Mouse (Mus musculus) cerebellum, postnatal 4 days (tissue): ENCODE data around the gene Lrrc10b.

ENCODE experiments used
- DNase-seq, 2 experiments: peaks; one replicate each; pipeline ENCODE4 v3.0.0; 2022; ENCODE audit warnings: low spot score in 2 of 2, mixed read lengths in 1 of 2

Lrrc10b gene

DNA sequence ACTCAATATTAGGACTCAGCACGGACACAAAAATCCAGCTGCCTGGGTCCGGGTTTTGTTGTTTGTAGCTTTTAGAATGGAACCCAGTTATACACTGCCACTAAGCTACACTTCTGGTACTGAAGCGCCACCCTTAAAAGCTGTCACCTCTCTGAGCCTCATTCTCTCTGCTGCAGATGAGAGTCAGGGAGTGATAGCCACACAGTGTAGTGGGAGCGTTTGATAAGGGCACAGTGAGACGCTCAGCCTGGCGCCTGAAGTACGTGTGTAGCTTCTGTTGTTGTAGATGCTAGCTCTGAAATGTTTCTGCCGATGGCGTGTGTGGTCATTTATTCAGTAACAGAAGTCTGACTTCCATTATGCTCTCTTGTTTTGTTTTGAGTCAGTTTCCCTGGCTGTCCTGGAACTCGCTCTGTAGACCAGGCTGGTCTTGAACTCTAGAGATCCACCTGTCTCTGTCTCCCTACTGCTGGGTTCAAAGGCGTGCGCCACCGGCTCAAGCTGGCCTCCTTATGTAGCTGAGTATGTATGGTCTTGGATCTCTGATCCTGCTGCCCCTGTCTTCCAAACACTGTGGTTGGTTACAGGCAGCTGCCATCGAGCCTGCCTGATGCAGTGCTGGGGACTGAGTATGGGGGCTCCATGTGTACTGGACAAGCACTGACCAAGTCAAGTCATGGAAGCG, 12.4 kb downstream of the Lrrc10b start:
- DNase-seq: no peak

DNA sequence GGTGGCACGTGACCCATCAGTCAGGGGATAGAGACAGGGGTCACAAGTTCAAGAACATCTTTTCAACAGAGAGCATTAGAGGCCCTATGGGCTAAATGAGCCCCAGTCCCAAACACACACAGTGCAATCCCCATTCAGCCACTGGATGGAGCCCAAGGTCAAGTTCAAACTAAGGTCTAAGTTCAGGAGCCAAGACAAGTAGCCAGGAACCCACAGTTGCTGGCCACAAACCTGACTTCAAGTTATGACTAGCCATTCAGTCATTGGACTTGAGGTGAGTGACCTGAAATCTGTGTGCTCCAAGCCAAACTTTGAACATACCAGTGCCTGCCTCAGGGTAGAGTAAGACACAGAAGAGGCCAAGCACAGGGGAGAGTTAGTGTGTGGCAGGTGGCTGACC, 19.8 kb downstream of the Lrrc10b start:
- no peak for DNase-seq

DNA sequence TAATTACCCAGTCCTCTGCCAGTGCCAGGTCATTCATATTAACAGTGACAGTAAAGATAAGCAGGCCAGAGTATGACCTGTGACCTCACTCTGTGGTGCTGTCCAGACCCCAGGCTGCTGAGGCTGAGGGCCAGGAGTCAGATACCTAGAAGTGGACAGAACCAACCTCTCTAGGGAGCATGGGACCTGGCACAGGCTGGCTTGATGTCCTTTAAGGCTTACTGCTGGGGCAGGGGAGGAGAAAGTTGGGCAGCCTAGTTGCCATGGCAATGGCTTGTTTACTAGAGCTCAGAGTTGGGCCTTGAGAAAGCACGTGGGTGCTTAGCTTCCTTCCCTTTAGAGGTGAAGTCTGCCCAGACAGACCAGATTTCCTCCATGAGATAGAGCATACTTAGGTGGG, 20.5 kb downstream of the Lrrc10b start:
- DNase-seq: no peak

DNA sequence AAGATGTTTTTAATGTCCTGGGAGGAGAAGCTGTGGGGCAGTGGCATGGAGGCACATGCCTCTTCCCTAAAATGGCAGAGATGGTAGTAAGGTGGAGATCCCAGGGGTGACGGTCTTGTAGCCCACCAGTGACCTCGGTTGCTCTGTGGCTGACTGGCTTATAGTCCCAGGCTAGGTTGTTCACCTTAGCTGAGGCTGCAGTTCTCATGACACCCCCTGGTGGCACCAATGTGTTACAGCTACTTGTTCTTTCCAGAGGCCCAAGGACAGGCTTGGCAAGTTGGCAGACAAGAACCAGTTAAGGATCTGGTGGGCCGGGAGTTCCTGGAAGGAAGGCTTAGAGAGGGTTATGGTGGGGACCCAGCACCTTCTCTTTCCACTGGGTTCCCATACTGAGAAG, 21.4 kb downstream of the Lrrc10b start:
- DNase-seq: peak; percentile 49 to 73

DNA sequence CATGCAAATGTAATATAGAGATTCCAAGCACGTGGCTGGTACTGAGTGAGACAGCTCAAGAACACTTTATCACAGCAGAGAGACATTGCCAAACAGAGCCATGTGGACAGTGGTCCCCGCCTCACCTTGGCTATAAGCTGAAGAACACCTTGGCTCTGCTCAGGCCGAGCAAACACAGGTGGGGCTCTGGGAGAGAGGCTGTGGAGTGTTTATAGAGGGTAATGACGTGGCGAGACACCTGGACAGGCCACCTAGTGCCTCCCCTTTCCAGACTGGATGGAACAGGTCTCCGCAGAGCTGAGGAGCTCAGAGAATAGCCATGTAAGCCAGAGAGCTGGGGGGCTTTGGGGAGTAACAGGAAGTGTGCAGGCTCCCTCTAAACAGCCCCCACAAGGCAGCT, 22.3 kb downstream of the Lrrc10b start:
- DNase-seq: no peak

DNA sequence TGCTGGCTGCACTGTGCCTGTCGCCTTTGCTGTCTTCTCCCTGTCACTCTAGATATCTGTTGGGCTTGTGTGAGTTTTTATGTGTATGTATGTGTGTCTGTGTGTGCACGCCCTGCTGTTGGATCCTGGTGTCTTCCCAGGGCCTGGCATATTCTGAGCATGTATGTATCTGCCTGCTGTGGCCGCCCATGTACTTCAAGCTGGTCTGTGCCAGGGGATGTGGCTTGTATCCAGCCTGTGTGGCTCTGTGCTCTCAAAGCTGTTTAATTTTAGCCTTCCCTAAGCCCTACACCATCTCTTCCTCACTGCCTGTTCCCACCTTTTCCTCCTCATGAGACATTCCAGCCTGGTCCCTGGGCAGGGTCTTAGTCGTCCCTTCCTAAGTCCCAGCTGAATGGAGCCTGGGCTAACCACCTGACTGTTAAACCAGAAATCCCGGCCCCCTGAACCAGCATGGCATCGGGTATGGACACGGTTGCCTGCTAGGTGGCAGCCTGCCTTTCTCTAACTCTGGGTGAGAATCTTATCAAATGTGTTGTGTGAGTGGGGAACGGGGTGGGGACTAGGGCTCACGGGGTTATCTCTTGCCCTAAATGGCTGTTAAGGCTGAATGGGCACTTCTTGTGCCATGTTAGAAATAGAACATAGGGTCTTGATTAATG, 23.3 kb downstream of the Lrrc10b start:
- DNase-seq: no peak

DNA sequence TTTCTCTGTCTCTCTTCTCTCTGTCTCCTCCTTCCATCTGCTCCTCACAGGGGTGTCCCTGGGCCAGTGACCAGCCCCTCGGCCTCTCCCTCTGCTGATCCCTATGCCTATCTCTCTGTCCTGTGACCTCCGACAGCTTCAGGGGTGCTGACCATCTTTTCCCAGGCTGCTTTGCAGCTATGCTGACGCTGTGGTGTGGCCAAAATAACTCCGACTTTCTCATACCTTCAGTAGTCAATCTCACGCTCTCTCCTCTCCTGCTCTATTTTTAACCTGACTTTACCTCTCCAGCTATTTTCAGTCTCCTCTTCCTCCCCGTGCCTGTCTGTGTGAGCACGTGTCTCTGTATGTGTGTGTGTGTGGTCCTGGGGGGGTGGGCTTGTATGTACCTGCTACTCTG, 24.0 kb downstream of the Lrrc10b start:
- no peak for DNase-seq

DNA sequence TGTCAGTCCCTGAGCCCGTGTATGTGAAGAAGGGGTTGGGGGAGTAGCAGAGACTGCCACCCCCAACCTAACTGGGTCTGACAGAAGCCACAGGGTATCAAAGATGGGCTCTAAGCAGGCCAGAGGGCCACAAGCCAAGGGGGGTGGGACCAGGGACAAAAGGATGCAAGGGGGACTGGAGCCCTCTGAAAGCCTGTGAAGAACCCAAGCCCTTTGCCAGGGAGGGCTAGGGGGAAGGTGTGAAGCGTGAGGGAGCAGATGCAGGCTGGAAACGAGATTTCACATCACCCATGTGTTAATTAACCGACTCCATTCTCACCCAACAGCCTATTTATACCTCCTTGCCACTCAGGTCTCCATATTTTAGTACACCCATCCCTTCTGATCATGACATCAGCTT, 25.4 kb downstream of the Lrrc10b start:
- DNase-seq: no peak

DNA sequence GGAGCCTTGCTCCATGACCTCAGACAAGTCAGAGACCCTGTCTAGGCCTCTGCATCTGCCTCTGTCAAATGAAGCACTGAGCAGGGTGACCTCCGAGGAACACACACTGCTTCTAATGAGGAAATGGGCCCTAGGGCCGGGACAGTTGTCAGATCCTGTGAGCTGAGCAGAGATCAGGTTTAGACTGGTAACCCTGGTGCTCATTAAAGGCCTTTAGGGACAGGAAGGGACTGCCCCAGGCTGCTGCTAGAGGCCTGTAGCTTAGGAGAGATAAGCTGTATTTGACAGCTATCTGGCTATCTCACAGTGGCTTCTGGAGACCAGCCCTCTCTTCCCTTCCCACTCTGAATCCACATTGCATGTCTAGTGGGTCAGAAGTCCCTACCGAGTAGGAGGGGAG, 25.9 kb downstream of the Lrrc10b start:
- DNase-seq: no peak

DNA sequence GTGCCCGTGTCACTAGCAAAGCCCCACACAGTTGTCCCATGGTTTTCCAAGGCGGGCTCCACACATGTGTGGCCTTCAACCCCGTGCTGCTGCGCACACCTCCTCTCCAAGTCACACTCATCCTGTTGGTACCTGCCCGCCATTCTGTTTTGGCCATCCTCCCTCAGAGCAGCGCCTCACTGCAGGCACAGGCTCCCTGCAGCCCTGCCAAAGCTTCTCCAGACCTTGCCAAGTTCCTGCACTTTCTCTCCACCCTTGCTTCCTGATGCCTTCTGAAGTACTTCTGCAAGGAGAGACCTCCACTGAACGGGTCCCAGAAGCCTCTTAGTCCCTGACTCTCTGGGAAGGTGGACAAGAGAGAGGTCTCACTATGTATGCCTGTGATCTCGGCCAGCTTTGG, 27.9 kb downstream of the Lrrc10b start:
- no peak for DNase-seq

DNA sequence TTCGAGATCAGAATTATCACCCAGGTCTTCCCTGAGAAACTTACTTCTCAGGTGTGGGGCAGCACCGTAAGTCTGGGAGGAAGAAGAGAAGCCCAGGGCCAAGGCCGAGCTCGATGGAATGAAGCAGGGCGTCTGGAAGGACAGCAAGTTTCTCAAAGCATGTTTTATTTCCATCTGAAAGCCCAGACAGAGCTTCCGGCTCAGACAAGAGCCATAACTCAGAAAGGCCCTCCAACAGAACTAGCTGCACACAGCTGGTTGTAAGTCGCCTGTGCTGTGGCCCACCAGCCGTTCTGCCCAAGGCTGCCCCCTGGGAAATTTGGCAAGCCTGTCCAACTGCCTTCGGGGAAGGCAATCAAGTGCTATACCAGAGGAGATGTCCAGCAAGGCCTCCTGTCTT, 29.8 kb downstream of the Lrrc10b start:
- no peak for DNase-seq

DNA sequence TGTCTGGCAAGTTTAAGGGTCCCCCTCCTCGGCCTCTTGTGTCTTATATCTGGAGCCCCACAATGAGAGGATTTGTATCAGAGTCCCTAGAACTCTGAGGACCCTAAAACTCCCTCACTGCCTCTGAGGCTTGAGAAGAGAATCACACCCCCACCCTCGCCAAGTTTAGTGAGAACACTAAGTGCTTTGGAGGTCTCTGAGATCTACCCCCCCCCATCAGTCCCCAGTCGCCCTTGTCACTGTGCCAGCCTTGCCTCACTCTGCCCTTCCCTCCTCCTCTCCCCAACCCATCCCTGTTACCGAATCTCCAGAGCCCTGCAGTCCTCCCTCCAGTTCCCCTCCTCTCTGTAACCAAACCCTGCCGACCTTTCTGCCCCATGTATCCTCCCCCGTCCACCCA, 30.5 kb downstream of the Lrrc10b start:
- DNase-seq: no peak

DNA sequence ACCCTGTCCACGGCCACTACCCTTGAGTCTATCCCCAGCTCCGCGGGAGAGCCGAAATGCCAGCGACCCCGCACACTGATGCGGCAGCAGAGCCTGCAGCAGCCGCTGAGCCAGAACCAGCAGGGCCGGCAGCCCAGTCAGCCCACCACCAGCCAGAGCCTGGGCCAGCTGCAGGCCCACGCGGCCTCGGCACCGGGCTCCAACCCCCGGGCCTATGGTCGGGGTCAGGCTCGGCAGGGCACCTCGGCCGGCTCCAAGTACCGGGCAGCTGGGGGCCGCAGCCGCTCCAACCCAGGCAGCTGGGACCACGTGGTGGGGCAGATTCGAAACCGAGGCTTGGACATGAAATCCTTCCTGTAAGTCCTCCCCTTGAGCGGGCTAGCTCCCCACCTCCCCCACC, 31.0 kb downstream of the Lrrc10b start:
- DNase-seq: no peak

DNA sequence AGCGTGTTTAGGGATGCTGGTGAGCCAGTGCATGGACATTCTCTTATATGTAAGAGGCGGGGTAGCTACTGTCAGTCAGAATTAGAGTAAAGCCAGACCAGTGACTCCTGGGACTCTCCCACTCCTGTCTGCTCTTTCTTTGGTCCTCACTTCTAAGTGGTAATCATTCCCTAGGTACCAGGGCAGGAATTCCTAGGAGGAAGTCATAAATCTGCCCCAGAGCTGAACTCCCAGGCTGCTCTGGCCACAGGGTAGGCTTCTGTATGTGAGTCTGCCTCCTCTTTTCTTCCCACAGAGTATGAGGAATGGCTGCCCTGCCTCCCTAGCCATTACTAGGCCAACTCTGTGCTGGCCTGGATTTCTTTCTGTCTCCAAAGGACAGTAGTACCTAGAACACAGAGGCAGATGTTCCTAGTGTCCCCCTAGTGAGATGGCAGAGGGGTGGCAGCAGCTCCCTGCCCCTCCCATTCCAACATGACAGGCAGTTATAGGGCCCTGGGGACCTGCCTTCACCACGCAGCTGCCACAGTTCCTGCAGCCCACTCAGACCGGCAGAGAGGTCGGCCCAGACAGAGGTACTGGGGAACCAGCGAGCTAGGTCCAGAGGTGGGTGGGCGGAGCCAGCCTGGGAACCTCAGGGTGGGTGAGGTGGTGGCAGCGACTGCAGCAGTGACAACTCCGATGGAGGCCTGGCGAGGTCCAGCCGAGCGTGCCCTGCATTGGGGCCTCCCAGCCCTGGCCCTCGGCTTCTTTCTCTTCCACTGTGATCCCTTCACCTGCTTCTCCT, 31.6 kb downstream of the Lrrc10b start:
- DNase-seq: no peak

DNA sequence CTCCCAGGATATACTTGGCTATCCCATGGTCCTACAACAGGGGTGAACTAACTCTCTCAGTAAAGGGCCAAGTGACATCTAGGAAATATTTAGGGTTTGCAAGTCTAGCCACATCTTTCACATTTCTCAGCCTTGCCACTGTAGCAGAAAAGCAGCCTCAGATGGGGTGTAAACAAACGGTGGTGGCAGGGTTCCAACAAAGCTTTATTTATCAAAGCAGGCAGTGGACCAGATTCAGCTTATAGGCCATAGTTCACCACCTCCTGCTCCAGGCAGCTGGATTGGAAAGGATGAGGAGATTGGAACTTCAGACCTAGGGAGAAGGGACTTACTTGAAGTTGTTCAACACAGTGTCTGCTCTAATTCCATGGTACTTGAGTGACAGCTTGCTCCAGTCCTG, 32.5 kb downstream of the Lrrc10b start:
- DNase-seq: no peak

DNA sequence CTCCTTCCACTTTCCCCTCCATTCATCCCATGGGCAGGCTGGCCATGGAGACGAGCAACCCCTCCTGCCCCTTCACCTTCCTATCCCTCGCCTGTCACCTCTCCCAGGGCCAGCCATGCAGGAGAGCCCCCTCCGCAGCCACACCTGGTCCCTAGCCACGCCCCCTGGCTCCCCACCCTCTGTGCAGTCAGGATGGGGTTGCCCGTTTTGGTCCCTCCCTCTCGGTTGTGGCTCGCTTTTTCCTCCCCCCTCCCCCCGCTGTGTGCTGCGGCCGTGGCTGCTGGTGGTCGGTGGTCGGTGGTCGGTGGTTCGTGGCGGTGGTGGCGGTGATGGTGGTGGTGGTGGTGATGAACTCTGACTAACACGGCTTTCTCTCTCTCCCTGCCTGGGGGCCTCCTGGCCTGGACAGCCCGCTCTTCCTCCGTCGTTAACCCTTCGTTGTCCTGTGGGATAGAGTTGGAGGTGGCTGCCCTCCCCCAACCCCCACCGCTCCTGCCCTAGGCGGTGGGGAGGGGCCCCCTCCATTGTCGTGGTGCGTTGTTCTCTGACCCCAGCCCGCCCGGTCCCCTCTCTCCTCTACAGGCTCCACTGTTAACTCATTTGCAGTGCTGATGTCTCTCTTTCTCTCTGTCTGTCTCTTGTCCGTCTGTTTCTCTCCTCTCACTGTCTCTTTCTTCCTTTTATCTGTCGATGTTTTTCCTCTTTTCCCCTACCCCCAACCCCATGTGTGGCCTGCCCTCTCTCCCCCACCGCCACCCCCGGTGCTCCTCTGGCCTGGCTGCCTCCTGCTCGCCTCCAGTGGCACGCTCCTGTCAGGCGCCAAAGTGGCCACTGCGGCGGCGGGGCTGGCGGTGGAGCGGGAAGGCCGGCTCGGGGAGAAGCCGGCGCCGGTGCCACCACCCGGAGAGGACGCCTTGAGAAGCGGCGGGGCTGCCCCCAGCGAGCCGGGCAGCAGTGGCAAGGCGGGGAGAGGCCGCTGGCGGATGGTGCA, 35.0 kb downstream of the Lrrc10b start:
- no peak for DNase-seq

DNA sequence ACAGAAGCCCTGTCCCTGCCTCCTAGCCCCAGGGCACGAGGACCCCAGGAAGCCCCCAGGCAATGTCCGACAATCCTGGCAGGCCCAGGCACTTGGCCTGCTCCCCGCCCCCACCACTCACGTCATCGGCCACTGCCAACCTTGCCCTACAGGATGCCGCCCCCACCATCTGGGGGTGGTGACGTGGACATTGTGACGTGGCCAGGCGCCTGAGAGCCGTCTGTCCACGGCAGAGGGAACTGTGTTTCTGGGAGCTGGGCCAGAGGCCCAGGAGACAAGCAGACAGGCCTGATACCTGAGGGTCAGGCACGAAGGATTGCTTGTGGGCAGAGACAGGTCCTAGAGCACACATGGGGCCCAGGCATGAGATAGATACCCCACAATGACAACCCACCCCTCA, 39.8 kb downstream of the Lrrc10b start:
- peak in 1 of 2 experiments; percentile 73 for DNase-seq

DNA sequence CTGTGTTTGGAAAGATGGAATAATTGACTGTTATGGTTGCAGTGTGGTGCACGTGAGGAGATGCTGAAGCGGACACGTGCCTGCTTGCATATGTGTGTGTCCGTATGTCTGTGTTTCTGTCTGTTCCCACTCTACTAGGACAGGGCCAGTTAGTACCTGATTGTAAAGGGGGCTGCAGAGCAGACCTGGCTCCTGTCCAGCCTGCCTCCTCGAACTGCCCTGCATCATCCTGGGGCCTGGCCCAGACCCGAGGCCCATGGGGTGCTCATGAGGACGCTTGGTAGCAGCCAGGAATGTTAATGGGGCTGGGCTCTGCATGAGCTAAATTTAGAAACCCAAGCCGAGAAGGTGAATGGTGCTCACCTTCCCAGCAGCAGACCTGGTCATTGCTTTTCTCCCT, 40.4 kb downstream of the Lrrc10b start:
- DNase-seq: peak in 1 of 2 experiments; percentile 45

DNA sequence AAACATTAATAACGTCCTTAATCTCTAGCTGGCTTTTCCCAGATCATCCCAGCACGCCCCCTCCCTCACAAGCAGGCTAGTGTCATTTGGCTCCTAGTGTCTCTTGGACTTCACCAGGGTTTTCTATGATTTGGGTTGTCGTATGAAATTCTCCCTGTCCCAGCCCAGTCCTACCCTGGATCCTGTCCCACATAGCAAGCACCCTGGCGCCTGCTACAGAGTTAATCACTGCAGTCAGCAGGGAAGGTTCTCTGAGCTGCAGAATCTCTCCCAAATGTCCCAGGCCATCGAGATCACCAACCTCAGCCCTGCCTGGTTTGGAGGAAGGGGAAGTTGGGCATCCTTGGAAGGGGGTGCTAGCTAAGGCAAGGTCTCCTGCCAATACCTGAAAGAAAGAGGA, 41.8 kb downstream of the Lrrc10b start:
- no peak for DNase-seq

DNA sequence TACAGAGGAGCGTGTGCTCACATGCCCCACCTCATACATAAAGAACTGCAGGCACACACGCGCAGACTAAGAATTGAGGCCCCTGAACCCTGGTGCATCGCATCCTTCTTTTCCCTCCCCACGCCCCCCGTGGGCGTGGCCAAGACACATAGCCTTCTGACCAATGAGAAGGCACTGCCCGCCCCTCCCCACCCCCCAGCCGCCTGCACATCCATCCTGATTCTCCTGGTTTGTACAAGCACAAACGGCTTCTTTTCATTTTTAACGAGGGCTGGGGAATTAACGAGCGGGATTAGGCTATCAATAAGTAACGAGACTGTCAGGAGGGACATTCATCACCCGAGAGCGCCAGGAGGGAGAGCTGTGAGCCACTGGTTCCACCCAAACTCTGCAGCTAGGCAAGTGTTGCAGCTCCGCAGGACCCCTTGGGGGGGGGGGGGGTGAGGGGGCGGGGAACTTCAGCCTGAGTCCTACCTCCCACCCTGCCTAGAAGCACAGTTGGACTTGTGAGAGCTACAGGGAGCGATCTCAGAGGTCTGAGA, 43.5 kb downstream of the Lrrc10b start:
- DNase-seq: no peak
